Mouse (Mus musculus) embryonic fibroblast, embryonic 13.5 days (primary cell): ENCODE measurements around the gene Cadm2. TPM values are rescaled to one million over a fixed set of nuclear protein-coding genes. Genes with fewer than 3 reads are reported as not detected.

Experiments used
- H3K27ac ChIP-seq: 2 replicates; pipeline ENCODE4 v1.5.1; 2012; ENCODE audit warnings: low read length, control low read depth, inconsistent platforms; ENCODE audit not compliant: insufficient read depth
- H3K4me1 ChIP-seq: 2 replicates; pipeline ENCODE4 v1.6.1; 2011; ENCODE audit warnings: low read length; ENCODE audit not compliant: control insufficient read depth, insufficient read depth
- H3K4me3 ChIP-seq: 2 replicates; pipeline ENCODE4 v1.5.1; 2011; ENCODE audit warnings: mild to moderate bottlenecking, control low read depth, low read length; ENCODE audit not compliant: insufficient read depth
- CTCF ChIP-seq: IDR thresholded peaks from 2 replicates; pipeline ENCODE4 v1.5.1; 2011; ENCODE audit warnings: mild to moderate bottlenecking, control low read depth, low read length, moderate library complexity, borderline replicate concordance; ENCODE audit not compliant: insufficient read depth
- POLR2A ChIP-seq: IDR thresholded peaks from 2 replicates; pipeline ENCODE4 v1.6.1; 2011; ENCODE audit warnings: low read depth, mild to moderate bottlenecking, control low read depth, low read length, moderate library complexity
- polyA plus RNA-seq: library from polyadenylated mRNA; stranded (reverse); fragments of >200 nt; gene quantifications from 2 replicates; pipeline ENCODE4 v1.2.4, GENCODE M21; 2011; ENCODE audit warnings: low read depth; ENCODE audit not compliant: missing spikeins, insufficient read length

Cadm2 gene
- polyA plus RNA-seq, 1 experiment, result 3.6 TPM

DNA sequence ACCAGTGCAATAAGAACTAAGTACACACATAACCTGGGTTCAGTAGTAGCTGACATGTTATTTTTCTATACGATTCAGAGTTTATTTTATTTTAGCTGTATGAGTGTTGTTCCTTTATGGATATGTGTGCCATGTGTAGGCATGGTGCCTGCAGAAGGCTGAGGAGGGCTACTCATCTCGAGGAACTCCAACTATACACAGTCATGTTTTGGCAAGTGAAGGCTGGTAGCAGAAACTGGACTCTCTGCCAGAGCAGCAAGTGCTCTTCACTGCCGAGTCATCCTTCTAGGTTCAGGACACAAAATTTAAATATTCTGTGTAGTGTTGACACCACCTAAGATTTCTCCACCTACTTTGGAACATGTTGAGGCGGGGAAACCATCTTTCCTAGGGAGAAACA, 524.8 kb downstream of the Cadm2 start:
- H3K4me1 ChIP-seq, result no peaks in the 10 kb centered on the region
- no peak overlapping the region for H3K27ac ChIP-seq
- TF ChIP-seq CTCF (no peak), POLR2A (no peak)
- no peak overlapping the region for H3K4me3 ChIP-seq

DNA sequence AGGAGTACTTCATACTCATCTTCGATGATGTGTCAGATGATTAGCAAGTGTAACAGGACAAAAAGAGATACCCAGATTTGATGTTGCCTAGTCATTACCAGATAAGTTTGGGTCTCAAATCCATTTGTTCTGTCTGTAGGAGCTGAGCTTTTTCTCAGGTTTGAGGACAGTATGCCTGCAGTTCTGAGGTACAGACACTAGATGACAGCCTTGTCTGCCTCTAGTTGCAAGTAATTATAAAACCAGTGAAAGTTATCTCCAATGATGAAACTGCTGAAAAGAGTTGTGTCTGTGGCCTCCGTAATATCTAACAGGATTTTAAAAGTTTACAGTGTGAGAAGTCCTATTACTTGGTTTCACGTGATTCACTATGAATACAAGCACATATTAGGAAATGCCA, 531.0 kb downstream of the Cadm2 start:
- no peak for TF ChIP-seq POLR2A
- TF ChIP-seq CTCF, result no peak

DNA sequence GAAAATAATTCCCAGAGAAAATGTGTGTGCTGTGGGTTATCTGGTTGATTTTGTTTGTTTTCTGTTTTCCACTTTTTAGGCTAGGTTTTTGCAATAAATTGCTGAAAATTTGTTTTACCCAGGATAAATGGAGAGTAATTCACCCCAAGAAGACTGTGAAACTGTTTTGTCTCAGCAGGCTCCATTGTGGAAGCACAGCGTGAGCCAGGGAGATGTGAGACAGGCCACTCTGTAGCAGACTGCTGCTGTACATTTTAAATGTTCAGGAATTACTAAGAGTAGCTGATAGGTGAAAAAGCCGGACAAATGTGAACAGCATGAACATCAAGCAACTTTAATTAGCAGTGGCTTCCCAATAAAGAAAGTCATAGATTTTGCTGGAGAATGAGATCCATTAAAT, 541.4 kb downstream of the Cadm2 start:
- Histone ChIP-seq H3K4me3 (no peak overlapping the region), H3K27ac (no peak overlapping the region), H3K4me1 (peaks cover 6% of the 10 kb centered on the region)
- no peak for TF ChIP-seq POLR2A
- TF ChIP-seq CTCF, result no peak

More for the DNA sequence above, 531.0 kb downstream of the Cadm2 start:
- H3K4me1 ChIP-seq, result no peaks in the 10 kb centered on the region
- H3K27ac ChIP-seq, result no peak overlapping the region
- no peak overlapping the region for H3K4me3 ChIP-seq

DNA sequence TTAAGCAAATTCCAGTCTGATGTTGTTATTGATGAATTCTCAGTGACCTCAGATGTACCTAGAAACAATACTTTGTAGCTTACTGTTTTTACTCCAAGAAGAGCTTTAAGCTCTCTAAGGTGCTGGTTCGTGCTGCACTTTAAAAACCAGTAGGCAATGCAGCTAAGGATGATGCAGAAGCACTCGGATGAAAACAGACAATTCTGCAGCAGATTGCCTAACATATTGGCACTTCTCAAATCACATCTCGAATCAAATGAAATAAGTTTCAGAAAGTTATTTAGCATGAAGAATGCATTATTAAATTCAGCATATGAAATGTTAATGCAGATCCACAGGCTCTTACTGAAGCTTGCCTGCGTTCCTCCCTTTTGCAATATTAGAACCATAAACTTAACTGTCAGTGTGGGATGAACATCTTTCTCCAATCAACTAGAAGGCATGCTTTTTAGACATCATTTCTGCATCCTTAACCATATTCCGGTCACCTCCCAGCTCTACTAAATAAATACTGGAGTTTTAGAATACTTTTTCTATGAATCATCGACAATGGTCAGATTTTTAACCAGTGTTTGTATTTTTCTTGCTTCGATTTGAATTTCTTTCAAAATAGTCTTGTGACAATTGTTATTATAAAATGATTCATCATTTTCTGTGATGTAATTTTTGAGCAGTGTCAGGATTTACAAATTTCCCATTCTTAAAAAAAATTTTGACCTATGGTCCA, 544.4 kb downstream of the Cadm2 start:
- TF ChIP-seq CTCF (no peak), POLR2A (no peak)
- H3K27ac ChIP-seq, result 0 out of 2 replicates have a peak overlapping the region, but pooled peaks have one; percentile 45
- H3K4me3 ChIP-seq, result no peak overlapping the region
- peaks cover 6% of the 10 kb centered on the region for H3K4me1 ChIP-seq

DNA sequence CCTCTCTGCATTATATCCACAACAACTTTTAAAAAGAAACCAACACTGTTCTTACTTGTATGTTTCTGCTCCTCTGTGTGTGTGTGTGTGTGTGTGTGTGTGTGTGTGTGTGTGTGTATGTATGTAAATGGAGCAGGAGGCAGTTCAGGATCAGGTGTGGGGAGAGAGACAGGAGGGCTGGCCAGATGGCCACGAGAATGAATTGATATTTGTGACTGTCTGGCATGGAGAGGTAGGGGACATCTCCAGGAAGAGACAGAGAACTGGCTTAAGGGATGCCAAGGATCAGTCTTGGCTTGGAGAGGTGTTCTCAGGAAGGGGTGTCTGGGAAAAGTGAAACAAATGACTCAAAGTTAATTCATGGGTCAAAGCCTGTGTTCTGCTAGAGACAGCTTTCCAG, 552.2 kb downstream of the Cadm2 start:
- no peak for TF ChIP-seq POLR2A
- TF ChIP-seq CTCF, result no peak
- Histone ChIP-seq H3K4me3 (no peak overlapping the region), H3K27ac (no peak overlapping the region), H3K4me1 (no peaks in the 10 kb centered on the region)

DNA sequence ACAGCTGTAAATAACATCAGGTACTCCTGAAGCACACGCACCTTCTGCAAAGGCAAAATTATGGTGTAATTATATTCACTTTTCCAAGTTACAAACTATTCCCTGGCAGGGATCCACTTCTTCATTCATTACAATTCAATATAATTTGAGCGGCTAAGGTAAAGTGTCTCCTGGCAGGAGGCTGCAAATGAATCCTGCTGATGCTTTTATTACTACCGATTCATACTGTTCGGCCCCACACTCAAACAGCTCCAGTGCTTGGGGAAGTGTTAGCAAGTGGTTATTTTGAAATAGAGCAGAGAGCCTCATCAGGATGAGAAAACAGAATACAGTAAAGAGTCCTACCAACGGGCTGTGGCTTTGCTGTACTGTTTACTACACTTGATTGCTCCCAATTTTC, 589.8 kb downstream of the Cadm2 start:
- Histone ChIP-seq H3K4me3 (no peak overlapping the region), H3K27ac (no peak overlapping the region), H3K4me1 (no peaks in the 10 kb centered on the region)
- no peak for TF ChIP-seq POLR2A
- no peak for TF ChIP-seq CTCF

DNA sequence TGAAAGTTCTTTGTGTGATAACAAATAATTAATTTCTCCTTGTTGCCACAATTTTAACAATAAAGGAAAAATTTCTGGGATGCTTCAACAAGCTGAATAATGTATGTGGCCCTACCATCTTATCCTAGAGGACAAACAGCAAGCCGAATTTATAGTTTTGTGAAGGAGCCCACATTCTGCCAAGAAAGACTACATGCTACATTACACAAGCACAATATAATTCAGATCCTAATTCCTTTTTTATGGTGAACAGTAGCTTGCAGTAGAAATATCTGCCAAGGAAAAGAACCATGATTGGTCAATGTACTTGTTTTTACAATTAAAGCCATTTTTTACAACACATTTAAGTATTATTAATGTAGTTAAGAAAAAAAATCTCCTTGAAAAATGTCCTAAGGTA, 600.9 kb downstream of the Cadm2 start:
- no peak for TF ChIP-seq POLR2A
- no peak for TF ChIP-seq CTCF

DNA sequence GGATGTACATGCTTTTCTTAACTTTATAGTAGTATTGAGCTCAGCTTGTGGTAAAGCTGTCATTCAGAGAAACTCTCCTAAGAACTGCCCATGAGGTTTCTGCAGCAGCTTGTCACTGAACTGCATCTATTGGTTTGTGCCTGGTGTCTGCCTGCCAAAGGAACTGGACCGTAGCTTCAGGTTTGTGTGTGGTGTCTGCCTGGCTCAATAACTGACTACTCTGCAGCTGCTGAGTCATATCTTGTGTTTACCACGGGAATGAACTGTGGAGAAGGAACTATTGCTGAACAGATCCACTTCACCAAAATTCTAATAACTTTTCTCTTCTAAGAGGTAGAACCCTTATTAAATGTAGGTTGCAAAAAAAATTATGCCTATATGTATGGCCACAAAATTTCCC, 603.0 kb downstream of the Cadm2 start:
- TF ChIP-seq CTCF (no peak), POLR2A (no peak)

More for the DNA sequence above, 600.9 kb downstream of the Cadm2 start:
- no peaks in the 10 kb centered on the region for H3K4me1 ChIP-seq
- H3K4me3 ChIP-seq, result no peak overlapping the region
- H3K27ac ChIP-seq, result no peak overlapping the region

DNA sequence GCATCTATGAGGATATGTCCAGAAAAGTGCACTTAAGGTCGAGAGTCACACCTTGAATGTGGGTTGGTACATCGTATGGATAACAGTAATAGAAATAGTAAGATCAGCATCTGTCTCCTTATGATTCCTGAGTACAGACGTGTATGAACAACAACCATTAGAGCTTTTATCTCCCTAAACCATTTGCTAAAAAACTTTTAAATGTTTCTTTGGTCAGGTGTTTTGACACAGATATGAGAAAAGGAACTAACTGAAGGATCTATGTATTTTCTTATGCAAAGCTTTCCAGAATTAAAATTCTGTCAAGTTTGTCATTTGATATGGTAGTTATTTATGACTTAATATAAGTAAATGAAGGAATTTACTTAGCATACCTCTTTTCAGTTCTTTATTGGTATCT, 617.5 kb downstream of the Cadm2 start:
- no peak overlapping the region for H3K27ac ChIP-seq
- no peak overlapping the region for H3K4me3 ChIP-seq
- no peak for TF ChIP-seq CTCF
- no peaks in the 10 kb centered on the region for H3K4me1 ChIP-seq

More for the DNA sequence above, 603.0 kb downstream of the Cadm2 start:
- Histone ChIP-seq H3K4me1 (no peaks in the 10 kb centered on the region), H3K4me3 (no peak overlapping the region), H3K27ac (no peak overlapping the region)

DNA sequence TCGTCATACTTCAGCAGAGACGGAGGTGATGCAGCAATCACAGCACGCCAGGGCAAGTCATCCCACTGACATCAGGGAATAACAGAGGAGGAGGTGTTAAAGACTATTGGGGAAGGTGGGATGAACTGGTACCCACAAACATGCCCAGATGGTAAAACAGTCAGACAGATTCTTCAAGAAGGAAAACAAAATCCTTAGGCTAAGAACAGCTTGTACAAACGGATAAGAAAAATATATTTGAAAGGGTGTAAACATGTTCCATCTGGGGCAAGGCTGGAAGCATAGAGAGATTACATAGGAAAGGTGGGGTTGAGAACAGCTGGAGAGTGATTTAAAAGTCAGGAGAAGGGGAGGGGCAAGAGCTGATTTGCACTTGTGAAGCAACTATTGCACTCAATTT, 619.0 kb downstream of the Cadm2 start:
- no peak for TF ChIP-seq POLR2A
- Histone ChIP-seq H3K4me3 (no peak overlapping the region), H3K27ac (no peak overlapping the region), H3K4me1 (no peaks in the 10 kb centered on the region)

DNA sequence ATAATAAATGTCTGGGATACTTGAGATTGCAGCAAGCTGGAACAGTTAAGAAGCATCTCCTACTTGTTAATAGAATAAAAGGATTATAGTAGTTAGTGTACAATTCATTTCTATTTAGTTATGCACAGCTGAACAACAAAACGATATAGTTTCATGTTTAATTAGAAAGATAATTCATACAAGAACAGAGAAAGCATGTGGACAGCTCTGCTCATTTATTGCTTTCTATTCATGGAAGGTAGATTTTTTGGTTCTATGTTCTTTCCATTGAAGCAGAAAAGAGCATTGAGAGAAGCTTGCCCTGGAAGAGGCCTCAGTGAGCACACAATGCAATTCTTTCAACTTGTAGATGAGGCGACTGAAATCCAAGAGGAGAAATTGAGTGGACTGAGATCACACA, 623.2 kb downstream of the Cadm2 start:
- H3K4me1 ChIP-seq, result no peaks in the 10 kb centered on the region
- no peak overlapping the region for H3K27ac ChIP-seq
- H3K4me3 ChIP-seq, result no peak overlapping the region
- no peak for TF ChIP-seq POLR2A
- no peak for TF ChIP-seq CTCF

DNA sequence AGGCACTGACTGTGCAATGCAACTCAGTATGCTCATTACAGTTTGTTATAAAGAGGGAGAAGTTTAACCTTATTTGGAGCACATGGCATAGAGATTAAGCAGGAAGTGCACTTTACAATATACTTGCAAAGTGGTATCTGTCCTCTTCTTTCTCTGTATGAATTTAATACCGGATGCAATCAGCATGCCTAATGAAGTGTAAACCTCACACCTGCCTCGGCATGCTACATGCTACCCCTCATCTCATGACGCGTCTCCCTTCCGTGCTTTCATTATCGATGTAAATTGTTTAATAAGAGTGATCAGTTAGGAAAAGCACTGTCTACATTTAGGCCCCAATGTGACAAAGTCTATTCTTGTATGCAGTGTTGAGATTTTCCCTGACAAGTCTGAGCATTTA, 633.0 kb downstream of the Cadm2 start:
- TF ChIP-seq CTCF (no peak), POLR2A (no peak)
- no peak overlapping the region for H3K4me3 ChIP-seq
- no peak overlapping the region for H3K27ac ChIP-seq
- no peaks in the 10 kb centered on the region for H3K4me1 ChIP-seq
